Mouse (Mus musculus): ENCODE measurements around the gene Kif12. TPM values are rescaled to one million over a fixed set of nuclear protein-coding genes. Genes with fewer than 3 reads are reported as not detected.

Kif12 gene
- total RNA-seq (2014; fragmentation: Nextera tagmentation), result not detected in 2 replicates
- not detected in 2 replicates for total RNA-seq (2017)

- no peak for ATAC-seq (replicated peaks; ENCODE audit: low FRiP score, low TSS enrichment, poor library complexity, severe bottlenecking)
These were observed at the start of gene Kif12 for GRCm38 (mm10) chr4:63171969-63172685. TSS of gene Kif12 (minus strand) at chr4:63172131.

GRCm38 (mm10) chr4:63221096-63221958, 49.4 kb upstream of the Kif12 start:
- ATAC-seq (replicated peaks; ENCODE audit: low FRiP score, low TSS enrichment, poor library complexity, severe bottlenecking), result no peak

- no peak for ATAC-seq (replicated peaks; ENCODE audit: low FRiP score, low TSS enrichment, poor library complexity, severe bottlenecking)
These were observed 47.7 kb upstream of the Kif12 start for GRCm38 (mm10) chr4:63219635-63220034.

- no peak for ATAC-seq (replicated peaks; ENCODE audit: low FRiP score, low TSS enrichment, poor library complexity, severe bottlenecking)
These were observed 47.1 kb upstream of the Kif12 start for GRCm38 (mm10) chr4:63219059-63219458.

- ATAC-seq (replicated peaks; ENCODE audit: low FRiP score, low TSS enrichment, poor library complexity, severe bottlenecking), result no peak
These were observed 45.6 kb upstream of the Kif12 start for GRCm38 (mm10) chr4:63217513-63217912.

- ATAC-seq (replicated peaks; ENCODE audit: low FRiP score, low TSS enrichment, poor library complexity, severe bottlenecking), result no peak
These were observed 44.6 kb upstream of the Kif12 start for GRCm38 (mm10) chr4:63216566-63216965.

- ATAC-seq (replicated peaks; ENCODE audit: low FRiP score, low TSS enrichment, poor library complexity, severe bottlenecking), result 0 out of 2 replicates have a peak, but pooled peaks have one; percentile 37
These were observed 44.1 kb upstream of the Kif12 start for GRCm38 (mm10) chr4:63215993-63216531.

- peak; percentile 85 for ATAC-seq (replicated peaks; ENCODE audit: low FRiP score, low TSS enrichment, poor library complexity, severe bottlenecking)
These were observed 43.5 kb upstream of the Kif12 start for GRCm38 (mm10) chr4:63215185-63215992.

GRCm38 (mm10) chr4:63213907-63214621, 42.1 kb upstream of the Kif12 start, which contains the start of gene Col27a1:
TSS of gene Col27a1 (plus strand) at chr4:63214004.
- ATAC-seq (replicated peaks; ENCODE audit: low FRiP score, low TSS enrichment, poor library complexity, severe bottlenecking), result no peak

- ATAC-seq (replicated peaks; ENCODE audit: low FRiP score, low TSS enrichment, poor library complexity, severe bottlenecking), result no peak
These were observed 33.7 kb upstream of the Kif12 start for GRCm38 (mm10) chr4:63205583-63205982.

- no peak for ATAC-seq (replicated peaks; ENCODE audit: low FRiP score, low TSS enrichment, poor library complexity, severe bottlenecking)
These were observed 31.9 kb upstream of the Kif12 start for GRCm38 (mm10) chr4:63203874-63204273.

GRCm38 (mm10) chr4:63199366-63199765, 27.4 kb upstream of the Kif12 start:
- ATAC-seq (replicated peaks; ENCODE audit: low FRiP score, low TSS enrichment, poor library complexity, severe bottlenecking), result no peak

GRCm38 (mm10) chr4:63194366-63194765, 22.4 kb upstream of the Kif12 start:
- ATAC-seq (replicated peaks; ENCODE audit: low FRiP score, low TSS enrichment, poor library complexity, severe bottlenecking), result no peak

- ATAC-seq (replicated peaks; ENCODE audit: low FRiP score, low TSS enrichment, poor library complexity, severe bottlenecking), result no peak
These were observed 19.7 kb upstream of the Kif12 start for GRCm38 (mm10) chr4:63191641-63192040.

GRCm38 (mm10) chr4:63186281-63186870, 14.4 kb upstream of the Kif12 start:
- 0 out of 2 replicates have a peak, but pooled peaks have one; percentile 30 for ATAC-seq (replicated peaks; ENCODE audit: low FRiP score, low TSS enrichment, poor library complexity, severe bottlenecking)

- peak; percentile 52; the same call in 1 of the 2 replicates for ATAC-seq (replicated peaks; ENCODE audit: low FRiP score, low TSS enrichment, poor library complexity, severe bottlenecking)
These were observed 9.6 kb upstream of the Kif12 start for GRCm38 (mm10) chr4:63181556-63181955.

- ATAC-seq (replicated peaks; ENCODE audit: low FRiP score, low TSS enrichment, poor library complexity, severe bottlenecking), result no peak
These were observed 809 bp downstream of the Kif12 start for GRCm38 (mm10) chr4:63171122-63171521.

GRCm38 (mm10) chr4:63170061-63170460, 1.9 kb downstream of the Kif12 start:
- ATAC-seq (replicated peaks; ENCODE audit: low FRiP score, low TSS enrichment, poor library complexity, severe bottlenecking), result no peak
